Mouse (Mus musculus) lung, embryonic 16.5 days (tissue): Measurements from ENCODE around the gene Olfr60. TPM values are rescaled to one million over a fixed set of nuclear protein-coding genes. Genes with fewer than 3 reads are reported as not detected.

Experiments
- ATAC-seq: fragments of 200-750 bp; cut with Nextera tagmentation; 2 replicates; pipeline ENCODE4 v1.8.0; 2017; ENCODE audit warnings: low read depth, mild to moderate bottlenecking, moderate library complexity
- H3K27ac ChIP-seq: fragments of 300-500 bp; sonication (generic); 2 replicates; pipeline ENCODE4 v1.5.1; 2014; ENCODE audit warnings: mild to moderate bottlenecking, control low read depth, low read length
- H3K27me3 ChIP-seq: fragments of 300-500 bp; sonication (generic); 2 replicates; pipeline ENCODE4 v1.6.1; 2014; ENCODE audit warnings: low read depth, low read length, mixed read lengths; ENCODE audit not compliant: control insufficient read depth, insufficient read depth
- H3K36me3 ChIP-seq: fragments of 300-500 bp; sonication (generic); 2 replicates; pipeline ENCODE4 v1.6.1; 2014; ENCODE audit warnings: low read length; ENCODE audit not compliant: control insufficient read depth, insufficient read depth
- H3K4me1 ChIP-seq: fragments of 300-500 bp; sonication (generic); replicated peaks from 2 replicates; pipeline ENCODE4 v1.6.1; 2014; ENCODE audit warnings: low read length, mixed read lengths; ENCODE audit not compliant: control insufficient read depth, insufficient read depth
- H3K4me2 ChIP-seq: fragments of 300-500 bp; sonication (generic); 2 replicates; pipeline ENCODE4 v1.6.1; 2014; ENCODE audit warnings: low read depth, low read length, control low read depth
- H3K4me3 ChIP-seq: fragments of 300-500 bp; sonication (generic); 2 replicates; pipeline ENCODE4 v1.5.1; 2014; ENCODE audit warnings: mild to moderate bottlenecking, low read length, control low read depth
- H3K9ac ChIP-seq: fragments of 300-500 bp; sonication (generic); 2 replicates; pipeline ENCODE4 v1.6.1; 2014; ENCODE audit warnings: low read length, control low read depth
- H3K9me3 ChIP-seq: fragments of 300-500 bp; sonication (generic); 2 replicates; pipeline ENCODE4 v1.6.1; 2016; ENCODE audit warnings: low read length; ENCODE audit not compliant: control insufficient read depth
- WGBS: fragments of 180-500 bp; shearing (Covaris S2); extraction: QIAGEN DNeasy Blood & Tissue Kit; methylation state at CpG from one replicate; pipeline ENCODE4 v1.1.7; 2014; 5-methylcytosine and 5-hydroxymethylcytosine counted together
- polyA plus RNA-seq: library from polyadenylated mRNA; unstranded; fragments of >200 nt; fragmentation: Nextera tagmentation; extraction: Ambion mirVana; gene quantifications from 2 replicates; pipeline ENCODE4 v1.2.1, GENCODE M21; 2015

Gene Olfr60
- polyA plus RNA-seq, result not detected in 2 replicates

DNA sequence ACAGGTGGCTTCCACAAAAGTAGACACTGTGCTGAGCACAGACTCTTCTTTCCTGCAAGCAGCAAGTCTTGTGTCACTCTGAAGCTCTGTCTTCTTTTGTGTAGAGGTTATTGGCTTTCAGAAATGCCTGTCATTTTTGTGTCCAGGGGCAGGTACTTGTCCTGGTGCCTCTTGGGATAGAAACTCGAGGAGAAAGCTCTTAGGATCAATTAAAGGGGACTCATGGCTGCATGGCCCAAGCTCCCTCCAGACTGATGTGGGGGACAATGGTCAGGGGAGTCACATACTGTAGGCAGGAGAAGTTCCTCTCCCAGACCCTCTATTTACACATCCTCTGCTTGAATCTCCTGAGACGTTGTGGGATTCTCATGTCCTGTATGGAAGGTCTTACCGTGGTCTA is at the start of gene Olfr60:
Olfr60 (minus strand) TSS at position 101 of the 400 bp plus-strand sequence.
- H3K27me3 ChIP-seq, result no peaks in the 10 kb centered on the region
- no peak within 1 kb of the TSS for H3K4me2 ChIP-seq
- ATAC-seq, result no peak
- no peaks in the 10 kb centered on the region for H3K4me1 ChIP-seq
- WGBS, result 61% methylated on average over 3 of the region's 3 CpGs
- H3K9ac ChIP-seq, result no peak within 1 kb of the TSS
- H3K4me3 ChIP-seq, result no peak within 1 kb of the TSS
- H3K36me3 ChIP-seq, result no peaks in the 10 kb centered on the region
- no peaks in the 10 kb centered on the region for H3K9me3 ChIP-seq
- H3K27ac ChIP-seq, result no peak within 1 kb of the TSS

DNA sequence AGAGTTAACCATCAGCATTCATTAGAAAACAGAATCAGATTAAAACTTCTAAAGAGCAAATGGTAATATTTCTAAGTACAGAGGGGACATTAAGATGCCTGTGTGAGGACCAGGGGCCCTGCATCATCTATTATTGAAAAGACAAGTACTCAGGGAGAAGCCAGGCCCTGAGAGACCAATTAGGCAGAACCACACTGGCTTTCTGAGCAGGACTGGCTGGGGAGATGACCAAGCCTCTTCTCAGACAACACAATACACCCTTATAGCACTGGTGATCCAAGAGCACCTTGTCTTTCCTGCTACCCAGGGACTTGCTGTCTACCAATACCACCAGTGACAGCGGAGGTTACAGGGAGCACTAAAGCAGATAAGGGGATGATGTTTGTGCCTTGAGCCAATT is 41.3 kb upstream of the Olfr60 start, which contains the start of gene Olfr531:
Olfr531 (minus strand) TSS at position 101 of the 400 bp plus-strand sequence.
- Histone ChIP-seq H3K4me1 (no peaks in the 10 kb centered on the region), H3K27ac (no peak within 1 kb of the TSS), H3K9me3 (no peaks in the 10 kb centered on the region), H3K4me2 (no peak within 1 kb of the TSS), H3K4me3 (no peak within 1 kb of the TSS), H3K36me3 (no peaks in the 10 kb centered on the region), H3K9ac (no peak within 1 kb of the TSS), H3K27me3 (no peaks in the 10 kb centered on the region)
- 89% methylated on average over 1 of the region's 1 CpGs for WGBS
- ATAC-seq, result no peak

DNA sequence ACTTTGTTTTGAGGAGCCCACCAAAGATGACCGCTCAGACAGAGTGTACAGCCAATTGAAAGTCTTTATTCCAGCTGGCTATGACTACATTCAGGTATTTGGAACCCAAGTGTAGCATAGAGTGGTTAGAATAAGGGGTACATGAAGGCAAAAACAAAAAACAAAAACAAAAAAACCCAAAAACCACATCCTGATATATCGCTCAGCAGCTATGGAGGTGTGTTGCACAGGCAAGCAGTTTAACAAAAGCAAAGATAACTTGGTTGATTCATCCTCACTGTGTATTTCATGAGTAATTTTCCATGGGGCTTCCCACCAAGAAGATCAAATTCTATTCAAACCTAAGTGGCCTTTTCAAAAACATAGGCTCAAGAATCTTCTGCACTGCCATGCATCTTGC is 15.4 kb upstream of the Olfr60 start:
- 92% methylated on average over 2 of the region's 2 CpGs for WGBS
- no peak for ATAC-seq
- Histone ChIP-seq H3K9me3 (no peaks in the 10 kb centered on the region), H3K4me2 (no peak overlapping the region), H3K36me3 (no peaks in the 10 kb centered on the region), H3K4me1 (no peaks in the 10 kb centered on the region), H3K27me3 (no peaks in the 10 kb centered on the region), H3K9ac (no peak overlapping the region), H3K4me3 (no peak overlapping the region), H3K27ac (no peak overlapping the region)

DNA sequence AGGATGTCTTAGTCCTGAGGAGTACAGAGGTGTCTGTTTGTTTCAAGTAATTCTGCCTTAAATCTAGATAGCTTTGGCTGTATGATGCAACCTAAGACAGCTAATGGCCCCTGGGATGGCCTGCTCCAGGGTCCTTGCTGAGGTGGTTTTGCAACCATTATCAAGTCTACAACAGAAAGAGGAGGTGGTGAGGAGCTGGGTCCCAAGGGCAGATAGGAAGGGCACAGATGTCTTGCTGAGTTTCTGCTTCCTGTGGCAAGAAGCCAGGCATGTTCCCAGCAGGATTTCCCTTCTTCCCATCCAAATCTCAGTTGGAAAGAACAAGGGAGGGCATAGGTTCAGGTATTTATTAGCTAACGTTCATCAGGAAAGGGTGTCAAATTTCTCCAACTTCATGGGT is 14.8 kb upstream of the Olfr60 start, which contains the start of gene Olfr530:
Olfr530 (minus strand) TSS at position 101 of the 400 bp plus-strand sequence.
- Histone ChIP-seq H3K4me2 (no peak within 1 kb of the TSS), H3K9ac (no peak within 1 kb of the TSS), H3K27me3 (no peaks in the 10 kb centered on the region), H3K9me3 (no peaks in the 10 kb centered on the region), H3K4me3 (no peak within 1 kb of the TSS), H3K36me3 (no peaks in the 10 kb centered on the region), H3K4me1 (no peaks in the 10 kb centered on the region), H3K27ac (no peak within 1 kb of the TSS)
- no peak for ATAC-seq
- 23% methylated on average over 1 of the region's 1 CpGs for WGBS

DNA sequence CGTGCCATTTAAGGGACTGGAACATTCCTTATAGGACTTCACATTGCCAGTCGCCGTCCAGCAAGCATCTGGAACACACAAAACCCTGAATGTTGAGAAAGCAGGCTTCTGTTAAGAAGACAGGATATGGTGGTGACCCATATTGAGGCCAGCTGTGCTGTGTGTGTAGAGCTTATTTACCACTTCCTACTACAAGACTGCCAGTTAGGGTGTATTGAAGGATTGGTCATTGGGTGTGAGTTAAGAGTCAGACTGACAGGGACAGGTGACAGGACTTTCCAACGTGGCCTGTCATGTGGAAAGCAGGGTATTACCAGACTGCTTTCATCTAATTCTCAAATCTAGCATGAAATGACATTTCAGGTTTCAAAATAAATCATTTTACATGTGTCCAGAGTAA is 12.8 kb upstream of the Olfr60 start:
- 58% methylated on average over 4 of the region's 4 CpGs for WGBS

DNA sequence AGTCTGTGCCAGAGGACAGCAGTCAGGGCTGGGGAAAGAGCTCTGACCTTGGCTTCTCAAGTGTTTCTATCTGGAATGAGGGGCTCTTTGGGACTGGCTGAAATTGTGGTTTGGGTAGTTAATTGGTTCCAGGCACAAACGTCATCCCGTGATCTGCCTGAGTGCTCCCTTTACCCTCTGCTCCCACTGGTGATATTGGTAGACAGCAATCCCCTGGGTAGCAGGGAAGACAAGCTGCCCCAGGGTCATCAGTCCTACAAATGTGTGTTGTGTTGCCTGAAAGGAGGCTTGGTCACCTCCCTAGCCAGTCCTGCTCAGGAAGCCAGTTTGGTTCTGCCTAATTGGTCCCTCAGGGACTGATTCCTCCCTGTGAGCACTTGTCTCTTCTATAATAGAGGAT is 27.8 kb downstream of the Olfr60 start, which contains the start of gene Olfr527:
Olfr527 (plus strand) TSS at position 301 of the 400 bp plus-strand sequence.
- Histone ChIP-seq H3K4me1 (no peaks in the 10 kb centered on the region), H3K4me3 (no peak within 1 kb of the TSS), H3K27me3 (no peaks in the 10 kb centered on the region), H3K4me2 (no peak within 1 kb of the TSS), H3K9ac (no peak within 1 kb of the TSS), H3K9me3 (no peaks in the 10 kb centered on the region), H3K27ac (no peak within 1 kb of the TSS), H3K36me3 (no peaks in the 10 kb centered on the region)
- WGBS, result 72% methylated on average over 2 of the region's 2 CpGs
- ATAC-seq, result no peak

More for the DNA sequence above, 12.8 kb upstream of the Olfr60 start:
- H3K4me1 ChIP-seq, result no peaks in the 10 kb centered on the region
- H3K27me3 ChIP-seq, result no peaks in the 10 kb centered on the region
- H3K9ac ChIP-seq, result no peak overlapping the region
- no peaks in the 10 kb centered on the region for H3K36me3 ChIP-seq
- H3K27ac ChIP-seq, result no peak overlapping the region
- H3K4me3 ChIP-seq, result no peak overlapping the region
- H3K9me3 ChIP-seq, result no peaks in the 10 kb centered on the region
- H3K4me2 ChIP-seq, result no peak overlapping the region
- ATAC-seq, result no peak

DNA sequence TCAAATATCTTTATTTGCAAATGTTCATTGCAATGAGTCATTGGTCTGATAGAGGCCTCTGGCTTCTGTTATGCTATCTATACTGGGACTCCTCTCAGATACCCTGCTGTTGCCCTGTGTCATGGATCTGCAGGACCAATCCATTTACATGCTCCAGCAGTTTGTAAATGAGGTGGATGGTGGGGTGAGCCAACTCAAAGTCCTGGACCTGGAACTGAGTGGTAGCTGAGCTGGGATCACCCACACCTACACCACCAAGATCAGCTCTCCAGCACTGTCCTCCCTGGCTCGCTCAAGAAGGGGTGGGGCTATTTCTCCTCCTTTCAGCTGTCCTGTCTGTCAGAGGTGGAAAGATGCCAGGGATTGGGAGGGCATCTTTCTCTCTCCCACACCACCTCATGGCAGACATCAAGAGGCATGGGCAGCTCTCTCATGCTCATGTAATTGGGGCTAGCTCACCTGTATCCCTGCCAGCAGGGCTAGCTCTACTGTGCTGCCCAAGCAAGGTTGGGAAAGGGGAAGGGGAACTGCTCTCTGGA is 31.6 kb downstream of the Olfr60 start:
- no peaks in the 10 kb centered on the region for H3K36me3 ChIP-seq
- no peak overlapping the region for H3K27ac ChIP-seq
- no peak overlapping the region for H3K4me2 ChIP-seq
- H3K27me3 ChIP-seq, result no peaks in the 10 kb centered on the region
- H3K4me1 ChIP-seq, result no peaks in the 10 kb centered on the region
- no peak for ATAC-seq
- H3K9me3 ChIP-seq, result no peaks in the 10 kb centered on the region
- no peak overlapping the region for H3K9ac ChIP-seq
- H3K4me3 ChIP-seq, result no peak overlapping the region
- 55% methylated on average over 1 of the region's 1 CpGs for WGBS

DNA sequence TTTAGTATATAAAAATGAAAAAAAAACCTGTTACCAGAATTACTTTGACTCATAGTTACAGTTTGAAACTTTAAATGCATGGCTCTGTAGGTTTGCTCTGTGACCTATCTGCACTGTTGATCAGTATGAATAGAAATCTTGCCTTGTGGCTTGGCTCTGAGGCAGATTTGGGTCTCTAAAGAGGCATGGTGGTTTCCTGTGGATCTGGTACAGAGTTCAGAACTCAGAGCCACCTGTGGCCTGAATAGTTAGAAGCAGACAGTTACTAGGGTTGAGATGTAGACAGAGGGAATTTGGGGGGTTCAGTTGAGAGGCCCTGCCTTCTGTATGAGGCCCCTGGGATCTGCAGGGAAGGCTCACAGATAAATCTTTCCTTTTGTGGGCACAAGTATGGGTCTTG is 40.3 kb downstream of the Olfr60 start:
- ATAC-seq, result no peak
- no peak overlapping the region for H3K27ac ChIP-seq
- no peaks in the 10 kb centered on the region for H3K36me3 ChIP-seq
- no peaks in the 10 kb centered on the region for H3K27me3 ChIP-seq
- H3K9ac ChIP-seq, result no peak overlapping the region
- no peak overlapping the region for H3K4me3 ChIP-seq
- H3K9me3 ChIP-seq, result no peaks in the 10 kb centered on the region
- no peak overlapping the region for H3K4me2 ChIP-seq
- no peaks in the 10 kb centered on the region for H3K4me1 ChIP-seq

DNA sequence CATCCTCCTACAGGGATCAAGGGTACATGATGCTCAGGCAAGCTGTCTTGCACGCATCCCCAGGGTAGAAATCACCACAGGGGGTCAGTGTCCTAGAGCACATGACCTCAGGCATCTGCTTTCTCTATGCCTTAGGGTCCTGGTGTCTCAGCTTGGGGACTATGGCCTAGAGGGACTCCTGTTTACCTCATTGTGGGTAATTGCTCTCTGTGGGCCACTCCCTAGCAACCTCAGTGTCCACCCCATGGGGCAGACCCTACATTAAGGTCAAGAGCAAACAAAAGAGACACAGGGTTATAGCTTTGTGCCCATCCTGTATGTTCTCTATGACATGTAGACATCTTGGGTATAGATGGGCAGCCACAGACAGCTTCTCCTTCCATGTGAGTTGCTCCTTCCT is 40.9 kb downstream of the Olfr60 start, which contains the start of gene Olfr525:
Olfr525 (plus strand) TSS at position 301 of the 400 bp plus-strand sequence.
- Histone ChIP-seq H3K27ac (no peak within 1 kb of the TSS), H3K9ac (no peak within 1 kb of the TSS), H3K27me3 (no peaks in the 10 kb centered on the region), H3K4me2 (no peak within 1 kb of the TSS), H3K4me1 (no peaks in the 10 kb centered on the region), H3K9me3 (no peaks in the 10 kb centered on the region), H3K36me3 (no peaks in the 10 kb centered on the region), H3K4me3 (no peak within 1 kb of the TSS)
- 44% methylated on average over 1 of the region's 1 CpGs for WGBS
- ATAC-seq, result no peak
